Mouse (Mus musculus) limb, embryonic 10.5 days (tissue): ENCODE data around the gene Sccpdh. TPM values are rescaled to one million over a fixed set of nuclear protein-coding genes. Genes with fewer than 3 reads are reported as not detected.
"Not testable (repeated sequence)": the region's sequence is repeated elsewhere in the genome, so short reads cannot be mapped to it uniquely, and the experiment has no call there.

Source experiments
- DNase-seq: peaks from one replicate; pipeline ENCODE4 v3.0.0-alpha.2; 2017; ENCODE audit warnings: low spot score
- H3K27ac ChIP-seq: fragments of 300-500 bp; sonication (generic); 2 replicates; pipeline ENCODE4 v1.5.1; 2016; ENCODE audit warnings: mild to moderate bottlenecking
- H3K27me3 ChIP-seq: fragments of 300-500 bp; sonication (generic); 2 replicates; pipeline ENCODE4 v1.6.1; 2016; ENCODE audit warnings: low read depth, mild to moderate bottlenecking; ENCODE audit not compliant: poor library complexity, severe bottlenecking
- H3K36me3 ChIP-seq: fragments of 300-500 bp; sonication (generic); 2 replicates; pipeline ENCODE4 v1.6.1; 2016; ENCODE audit warnings: mild to moderate bottlenecking, moderate library complexity
- H3K4me1 ChIP-seq: fragments of 300-500 bp; sonication (generic); 2 replicates; pipeline ENCODE4 v1.6.1; 2016
- H3K4me3 ChIP-seq: fragments of 300-500 bp; sonication (generic); 2 replicates; pipeline ENCODE4 v1.5.1; 2016; ENCODE audit warnings: mild to moderate bottlenecking, moderate library complexity
- H3K9me3 ChIP-seq: fragments of 300-500 bp; sonication (generic); replicated peaks from 2 replicates; pipeline ENCODE4 v1.6.1; 2016; ENCODE audit warnings: mild to moderate bottlenecking
- WGBS: fragments of 180-500 bp; shearing (Covaris S2); methylation state at CpG from one replicate; pipeline ENCODE4 v1.1.7; 2016; 5-methylcytosine and 5-hydroxymethylcytosine counted together
- polyA plus RNA-seq: library from polyadenylated mRNA; unstranded; fragments of >200 nt; fragmentation: Nextera tagmentation; extraction: Ambion mirVana; gene quantifications from 2 replicates; pipeline ENCODE4 v1.2.1, GENCODE M21; 2016

Gene Sccpdh
- polyA plus RNA-seq, 1 experiment from 2014 or later: 75.2 TPM

GRCm38 (mm10) chr1:179677031-179677430 lies 9.0 kb downstream of the Sccpdh start:
- Histone ChIP-seq H3K36me3 (peaks cover 91% of the 10 kb centered on the region), H3K27me3 (no peaks in the 10 kb centered on the region), H3K27ac (no peak overlapping the region), H3K9me3 (no peaks in the 10 kb centered on the region), H3K4me3 (no peak overlapping the region), H3K4me1 (no peaks in the 10 kb centered on the region)
- 96% methylated on average over 2 of the region's 2 CpGs for WGBS
- DNase-seq: no peak

GRCm38 (mm10) chr1:179679326-179679725 lies 11.3 kb downstream of the Sccpdh start:
- H3K4me3 ChIP-seq: no peak overlapping the region
- WGBS: 95% methylated on average over 4 of the region's 4 CpGs
- H3K36me3 ChIP-seq: peaks cover 90% of the 10 kb centered on the region
- H3K9me3 ChIP-seq: no peaks in the 10 kb centered on the region
- H3K4me1 ChIP-seq: no peaks in the 10 kb centered on the region
- H3K27ac ChIP-seq: no peak overlapping the region
- no peak for DNase-seq
- no peaks in the 10 kb centered on the region for H3K27me3 ChIP-seq

- 90% methylated on average over 9 of the region's 10 CpGs for WGBS
- H3K36me3 ChIP-seq: peaks cover 90% of the 10 kb centered on the region
- not testable (repeated sequence) for H3K27me3 ChIP-seq, H3K27ac ChIP-seq, H3K4me3 ChIP-seq, H3K4me1 ChIP-seq, H3K9me3 ChIP-seq, DNase-seq
Observed at GRCm38 (mm10) chr1:179682753-179683152, 14.7 kb downstream of the Sccpdh start.

GRCm38 (mm10) chr1:179686348-179686747 lies 18.3 kb downstream of the Sccpdh start:
- Histone ChIP-seq H3K36me3 (peaks cover 69% of the 10 kb centered on the region), H3K4me3 (no peak overlapping the region)
- 95% methylated on average over 6 of the region's 6 CpGs for WGBS

DNA sequence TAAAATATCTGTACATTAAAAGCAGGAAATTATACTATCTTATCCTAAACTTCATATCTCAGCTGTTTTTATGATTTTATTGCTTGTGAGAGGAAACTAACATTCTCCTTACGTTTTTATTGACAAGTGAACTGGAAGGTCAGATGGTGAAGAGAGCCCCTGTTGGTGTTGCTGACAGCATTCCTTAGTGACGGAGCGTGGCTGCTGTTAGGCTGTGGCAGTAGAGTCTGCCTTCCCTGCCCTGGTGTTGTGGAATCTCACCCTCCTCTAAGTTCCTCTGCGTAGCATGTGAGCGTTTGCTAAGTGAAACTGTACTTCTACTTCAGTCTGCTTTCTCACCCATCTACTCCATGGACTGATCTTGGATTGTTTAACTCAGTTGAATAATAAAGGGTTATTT lies 18.8 kb downstream of the Sccpdh start:
- no peak for DNase-seq
- no peaks in the 10 kb centered on the region for H3K27me3 ChIP-seq
- 83% methylated on average over 5 of the region's 5 CpGs for WGBS
- H3K36me3 ChIP-seq: peaks cover 65% of the 10 kb centered on the region
- no peak overlapping the region for H3K4me3 ChIP-seq
- no peak overlapping the region for H3K27ac ChIP-seq
- no peaks in the 10 kb centered on the region for H3K4me1 ChIP-seq
- H3K9me3 ChIP-seq: no peaks in the 10 kb centered on the region

More at GRCm38 (mm10) chr1:179686348-179686747, 18.3 kb downstream of the Sccpdh start:
- Histone ChIP-seq H3K9me3 (no peaks in the 10 kb centered on the region), H3K27me3 (no peaks in the 10 kb centered on the region), H3K27ac (no peak overlapping the region), H3K4me1 (no peaks in the 10 kb centered on the region)
- no peak for DNase-seq

GRCm38 (mm10) chr1:179687305-179687704 lies 19.3 kb downstream of the Sccpdh start:
- Histone ChIP-seq H3K36me3 (peaks cover 60% of the 10 kb centered on the region), H3K27me3 (no peaks in the 10 kb centered on the region)
- WGBS: 90% methylated on average over 1 of the region's 1 CpGs

DNA sequence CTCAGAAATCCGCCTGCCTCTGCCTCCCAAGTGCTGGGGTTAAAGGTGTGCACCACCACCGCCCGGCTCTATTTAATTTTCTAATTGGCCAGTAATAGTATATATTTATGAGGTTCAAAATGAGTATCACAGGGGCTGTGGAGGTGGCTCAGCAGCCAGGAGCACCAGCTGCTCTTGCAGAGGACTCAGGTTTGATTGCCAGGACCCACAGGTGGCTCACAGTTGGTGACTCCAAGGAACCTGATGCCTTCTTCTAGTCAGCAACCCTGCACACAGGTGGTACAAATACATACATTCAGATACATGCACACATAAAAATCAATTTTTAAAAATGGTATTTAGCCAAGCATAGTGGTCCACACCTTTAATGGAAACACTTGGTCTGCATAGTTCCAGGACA lies 20.0 kb downstream of the Sccpdh start:
- Histone ChIP-seq H3K36me3 (peaks cover 56% of the 10 kb centered on the region), H3K4me1 (no peaks in the 10 kb centered on the region), H3K27ac (no peak overlapping the region), H3K4me3 (no peak overlapping the region), H3K9me3 (no peaks in the 10 kb centered on the region), H3K27me3 (no peaks in the 10 kb centered on the region)
- no peak for DNase-seq
- 93% methylated on average over 3 of the region's 3 CpGs for WGBS

More at GRCm38 (mm10) chr1:179687305-179687704, 19.3 kb downstream of the Sccpdh start:
- Histone ChIP-seq H3K4me1 (no peaks in the 10 kb centered on the region), H3K4me3 (no peak overlapping the region), H3K27ac (no peak overlapping the region), H3K9me3 (no peaks in the 10 kb centered on the region)
- no peak for DNase-seq

DNA sequence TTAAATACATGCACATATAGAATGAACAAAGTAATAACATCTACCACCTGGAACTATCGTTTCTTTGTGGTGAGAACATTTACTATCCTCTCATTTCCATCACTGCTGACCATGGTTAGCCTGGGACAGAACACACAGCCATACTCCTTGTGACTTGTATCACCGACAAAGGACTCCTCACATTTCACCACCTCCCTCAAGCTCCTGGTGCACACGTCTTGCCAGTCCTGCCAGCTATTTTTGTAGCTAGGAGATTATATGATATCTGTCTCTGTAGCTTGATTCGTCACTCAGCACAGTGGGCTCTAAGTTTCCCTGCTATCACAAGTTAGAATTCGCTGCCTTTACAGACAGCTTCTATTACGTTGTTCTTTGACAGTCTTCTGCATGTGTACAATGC lies 20.4 kb downstream of the Sccpdh start:
- Histone ChIP-seq H3K4me3 (no peak overlapping the region), H3K27ac (no peak overlapping the region), H3K27me3 (no peaks in the 10 kb centered on the region), H3K9me3 (no peaks in the 10 kb centered on the region), H3K4me1 (no peaks in the 10 kb centered on the region), H3K36me3 (peaks cover 51% of the 10 kb centered on the region)
- 88% methylated on average over 6 of the region's 6 CpGs for WGBS
- no peak for DNase-seq

GRCm38 (mm10) chr1:179688914-179689313 lies 20.9 kb downstream of the Sccpdh start:
- no peak overlapping the region for H3K4me3 ChIP-seq
- H3K36me3 ChIP-seq: peaks cover 46% of the 10 kb centered on the region
- DNase-seq: no peak
- H3K27ac ChIP-seq: no peak overlapping the region
- no peaks in the 10 kb centered on the region for H3K9me3 ChIP-seq
- no peaks in the 10 kb centered on the region for H3K4me1 ChIP-seq
- H3K27me3 ChIP-seq: no peaks in the 10 kb centered on the region
- 91% methylated on average over 5 of the region's 5 CpGs for WGBS

- WGBS: 80% methylated on average over 6 of the region's 6 CpGs
- Histone ChIP-seq H3K27ac (no peak overlapping the region), H3K9me3 (no peaks in the 10 kb centered on the region), H3K4me3 (no peak overlapping the region), H3K27me3 (no peaks in the 10 kb centered on the region), H3K36me3 (peaks cover 41% of the 10 kb centered on the region), H3K4me1 (no peaks in the 10 kb centered on the region)
- DNase-seq: no peak
Observed at GRCm38 (mm10) chr1:179689479-179689878, 21.5 kb downstream of the Sccpdh start.

- Histone ChIP-seq H3K4me1 (no peaks in the 10 kb centered on the region), H3K4me3 (no peak overlapping the region), H3K36me3 (no peaks in the 10 kb centered on the region), H3K27ac (no peak overlapping the region), H3K27me3 (no peaks in the 10 kb centered on the region), H3K9me3 (no peaks in the 10 kb centered on the region)
- 82% methylated on average over 3 of the region's 3 CpGs for WGBS
- no peak for DNase-seq
Observed at GRCm38 (mm10) chr1:179704150-179704549, 36.1 kb downstream of the Sccpdh start.

- Histone ChIP-seq H3K4me1 (no peaks in the 10 kb centered on the region), H3K27ac (no peak overlapping the region), H3K9me3 (no peaks in the 10 kb centered on the region), H3K4me3 (no peak overlapping the region), H3K36me3 (no peaks in the 10 kb centered on the region), H3K27me3 (no peaks in the 10 kb centered on the region)
- WGBS: 93% methylated on average over 6 of the region's 6 CpGs
- no peak for DNase-seq
Observed at GRCm38 (mm10) chr1:179705154-179705553, 37.1 kb downstream of the Sccpdh start.

DNA sequence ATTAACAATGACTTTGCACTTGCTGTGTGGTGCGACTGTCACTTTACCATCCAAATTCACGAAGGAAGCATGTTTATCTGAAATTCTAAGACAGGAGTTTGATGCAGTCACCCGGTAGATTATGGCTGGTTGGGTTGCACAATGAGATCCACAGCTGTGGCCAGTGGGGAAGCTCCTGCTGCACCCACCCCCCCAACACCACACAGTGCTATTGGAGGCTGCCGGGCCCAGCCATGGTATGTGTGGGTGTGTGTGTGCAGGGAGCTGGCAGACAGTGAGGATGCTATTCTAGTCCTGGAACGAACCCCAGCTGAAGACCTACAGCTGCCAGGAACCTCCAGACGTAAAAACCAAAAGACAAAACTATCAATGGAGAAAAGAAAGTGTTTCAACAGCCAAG lies 41.4 kb downstream of the Sccpdh start:
- no peaks in the 10 kb centered on the region for H3K36me3 ChIP-seq
- 90% methylated on average over 6 of the region's 6 CpGs for WGBS
- H3K27me3 ChIP-seq: no peaks in the 10 kb centered on the region
- no peak for DNase-seq
- no peak overlapping the region for H3K4me3 ChIP-seq
- H3K4me1 ChIP-seq: 0 out of 2 replicates have a peak, but pooled peaks cover 4% of the 10 kb centered on the region
- H3K27ac ChIP-seq: no peak overlapping the region
- no peaks in the 10 kb centered on the region for H3K9me3 ChIP-seq

DNA sequence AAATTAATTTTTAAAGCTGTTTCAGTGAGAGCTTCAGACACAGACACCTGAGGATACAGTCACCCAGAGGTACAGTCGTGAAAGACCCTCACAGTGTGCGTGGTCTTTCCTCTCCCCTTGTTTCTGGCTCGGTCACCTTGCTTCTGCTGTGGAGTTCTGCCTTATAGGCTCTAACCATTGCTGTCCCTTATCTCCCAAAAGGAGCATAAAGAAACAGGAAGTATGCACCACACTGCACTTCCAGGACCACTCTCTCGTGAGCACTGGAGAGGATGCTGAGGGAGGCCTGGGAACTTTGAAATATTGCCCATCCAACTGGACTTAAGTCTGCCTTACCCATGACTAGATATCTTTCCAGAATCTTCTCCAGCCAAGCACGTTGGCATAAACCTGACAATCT lies 42.7 kb downstream of the Sccpdh start:
- 82% methylated on average over 5 of the region's 5 CpGs for WGBS

More for the DNA sequence above, 42.7 kb downstream of the Sccpdh start:
- Histone ChIP-seq H3K4me3 (no peak overlapping the region), H3K9me3 (no peaks in the 10 kb centered on the region), H3K36me3 (no peaks in the 10 kb centered on the region), H3K27me3 (no peaks in the 10 kb centered on the region), H3K4me1 (0 out of 2 replicates have a peak, but pooled peaks cover 4% of the 10 kb centered on the region), H3K27ac (no peak overlapping the region)
- no peak for DNase-seq
